ENCODE assay signal across 9 mouse cellular contexts in the genomic region with DNA sequence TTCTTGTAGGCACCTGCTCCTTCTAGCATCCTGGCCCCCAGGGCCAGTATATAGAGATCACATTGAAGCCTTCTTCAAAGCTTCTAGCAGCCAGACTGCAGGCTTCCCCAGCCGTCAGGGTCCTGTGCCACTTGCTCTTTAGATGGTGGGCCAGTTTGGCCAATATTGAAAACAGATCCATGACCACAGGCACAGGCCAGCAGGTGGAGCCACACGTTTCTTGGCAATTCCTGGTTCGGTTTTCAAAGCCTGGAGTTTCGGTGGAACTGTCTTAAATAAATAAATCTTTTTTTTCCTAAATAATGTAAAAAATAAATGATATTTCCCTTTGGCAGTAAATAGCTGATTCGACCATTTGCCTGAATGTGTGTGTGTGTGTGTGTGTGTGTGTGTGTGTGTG.
A peak's percentile ranks its signal among the peaks of the same experiment; 100 is the strongest.
DNase-seq lines count a peak whose midpoint lies in the region; ATAC-seq lines count a peak whose summit lies in the region.
"Had no signal": no experiment of that assay in that cellular context is flagged by ENCODE, and none has a peak within 500 bp of the region (broad histone marks: within the 10 kb centered on the region; RNA-seq: fewer than 3 reads in every experiment).

No protein-coding gene starts in this region.

- no peaks in the 10 kb centered on the region for H3K27me3 ChIP-seq in forebrain, embryonic 13.5 days
- no peaks in the 10 kb centered on the region for H3K27me3 ChIP-seq in forebrain, embryonic 11.5 days (ENCODE audit: control insufficient read depth, insufficient read depth, low read length)
- H3K27me3 ChIP-seq in neural tube, embryonic 11.5 days (ENCODE audit: control insufficient read depth, insufficient read depth, low read length), result no peaks in the 10 kb centered on the region
- H3K27me3 ChIP-seq: lung, embryonic 15.5 days had no signal

- no peaks in the 10 kb centered on the region for H3K4me1 ChIP-seq in forebrain, embryonic 13.5 days
- no peaks in the 10 kb centered on the region for H3K4me1 ChIP-seq in forebrain, embryonic 11.5 days (replicated peaks; ENCODE audit: control insufficient read depth, insufficient read depth, low read length)
- no peaks in the 10 kb centered on the region for H3K4me1 ChIP-seq in neural tube, embryonic 11.5 days (ENCODE audit: control insufficient read depth, insufficient read depth, low read length)

- 45% methylated on average over 5 of the region's 5 CpGs for WGBS in forebrain, embryonic 13.5 days
- 42% methylated on average over 5 of the region's 5 CpGs for WGBS in forebrain, embryonic 11.5 days
- WGBS in neural tube, embryonic 11.5 days, result 42% methylated on average over 5 of the region's 5 CpGs

- H3K4me3 ChIP-seq in forebrain, embryonic 13.5 days, result no peak overlapping the region
- H3K4me3 ChIP-seq in forebrain, embryonic 11.5 days (ENCODE audit: low read depth, low read length), result no peak overlapping the region
- no peak overlapping the region for H3K4me3 ChIP-seq in neural tube, embryonic 11.5 days (ENCODE audit: low read depth, low read length)
- H3K4me3 ChIP-seq: lung, embryonic 15.5 days had no signal

- no peaks in the 10 kb centered on the region for H3K9me3 ChIP-seq in forebrain, embryonic 13.5 days (replicated peaks)
- H3K9me3 ChIP-seq in forebrain, embryonic 11.5 days (ENCODE audit: control insufficient read depth, low read length), result no peaks in the 10 kb centered on the region
- H3K9me3 ChIP-seq in neural tube, embryonic 11.5 days (ENCODE audit: control insufficient read depth, low read length), result no peaks in the 10 kb centered on the region
- H3K9me3 ChIP-seq: lung, embryonic 15.5 days had no signal

- peak; percentile 39; the same call in 1 of the 2 replicates for ATAC-seq in forebrain, embryonic 13.5 days
- no peak for ATAC-seq in forebrain, embryonic 11.5 days (replicated peaks; ENCODE audit: low FRiP score)
- ATAC-seq in neural tube, embryonic 11.5 days (ENCODE audit: insufficient read depth, low FRiP score, low TSS enrichment), result no peak

- no peak overlapping the region for H3K9ac ChIP-seq in forebrain, embryonic 13.5 days
- H3K9ac ChIP-seq in forebrain, embryonic 11.5 days (ENCODE audit: low read length), result no peak overlapping the region
- no peak overlapping the region for H3K9ac ChIP-seq in neural tube, embryonic 11.5 days (ENCODE audit: low read length)
- H3K9ac ChIP-seq: lung, embryonic 15.5 days had no signal

- no peak for DNase-seq in forebrain, embryonic 11.5 days (ENCODE audit: low spot score)
- DNase-seq in ovary, postnatal 36 days (ENCODE audit: low spot score), result peak; percentile 54
- no peak for DNase-seq in ovary, postnatal 10 days (ENCODE audit: low spot score)
- DNase-seq in embryo, embryonic 11.5 days (ENCODE audit: low read depth, low spot score), result peak; percentile 19
- DNase-seq in left cerebral cortex, adult 18-20 months (ENCODE audit: low spot score in 2 of 2), result peak; percentile 39 to 40
- peak; percentile 24 for DNase-seq in neural tube, embryonic 11.5 days (ENCODE audit: low spot score)
- no peak for DNase-seq in thymus, adult 18-20 months

- H3K36me3 ChIP-seq in forebrain, embryonic 13.5 days (ENCODE audit: poor library complexity, severe bottlenecking), result no peaks in the 10 kb centered on the region
- no peaks in the 10 kb centered on the region for H3K36me3 ChIP-seq in forebrain, embryonic 11.5 days (ENCODE audit: control insufficient read depth, insufficient read depth, low read length)
- no peaks in the 10 kb centered on the region for H3K36me3 ChIP-seq in neural tube, embryonic 11.5 days (ENCODE audit: control insufficient read depth, insufficient read depth, low read length)
- H3K36me3 ChIP-seq: lung, embryonic 15.5 days had no signal

- no peak overlapping the region for H3K27ac ChIP-seq in forebrain, embryonic 13.5 days
- no peak overlapping the region for H3K27ac ChIP-seq in forebrain, embryonic 11.5 days (ENCODE audit: low read depth, low read length)
- H3K27ac ChIP-seq in neural tube, embryonic 11.5 days (ENCODE audit: low read depth, low read length), result no peak overlapping the region
- H3K27ac ChIP-seq: lung, embryonic 15.5 days had no signal

- H3K4me2 ChIP-seq in forebrain, embryonic 13.5 days, result no peak overlapping the region
- no peak overlapping the region for H3K4me2 ChIP-seq in forebrain, embryonic 11.5 days (ENCODE audit: low read depth, low read length, severe bottlenecking)
- H3K4me2 ChIP-seq in neural tube, embryonic 11.5 days (ENCODE audit: low read depth), result no peak overlapping the region
- H3K4me2 ChIP-seq: lung, embryonic 15.5 days had no signal

Comparison
In these comparisons a context has a peak if more than half of its experiments do, and no peak if none do; other contexts are left out.
1. DNase-seq: peak in ovary, postnatal 36 days (single experiment), embryo, embryonic 11.5 days (single experiment), left cerebral cortex, adult 18-20 months (2 of 2) and neural tube, embryonic 11.5 days (single experiment); none in forebrain, embryonic 11.5 days (single experiment), ovary, postnatal 10 days (single experiment) and thymus, adult 18-20 months (0 of 2).